ENCODE assay signal across 8 mouse cellular contexts in the genomic region with DNA sequence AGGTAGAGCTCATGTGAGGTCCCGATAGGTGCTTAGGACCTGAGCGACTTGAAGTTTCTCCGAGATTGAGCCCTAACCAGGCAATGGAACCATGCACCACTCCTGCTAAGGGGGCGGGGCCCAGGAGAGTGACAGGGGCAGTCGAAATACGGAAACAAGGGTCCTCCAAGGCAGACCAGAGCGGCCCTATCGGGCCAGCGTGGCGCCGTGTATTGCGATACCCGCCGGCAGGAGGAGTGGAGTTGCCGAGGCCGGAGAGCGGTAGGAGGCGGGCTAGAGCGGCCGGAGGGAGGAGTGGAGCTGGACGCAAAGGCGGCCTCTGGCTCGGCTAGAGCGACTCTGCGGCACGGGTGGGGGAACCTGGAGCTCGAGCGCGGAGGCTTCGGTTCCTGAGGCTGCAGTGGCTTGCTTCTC. TPM values are rescaled to one million over a fixed set of nuclear protein-coding genes. Genes with fewer than 3 reads are reported as not detected.
DNase-seq lines count a peak whose midpoint lies in the region; ATAC-seq lines count a peak whose summit lies in the region.

No protein-coding gene starts in this region.

- peaks cover 14 to 40% of the 10 kb centered on the region in 2 experiments; a peak in 3 of 4 replicates for H3K4me1 ChIP-seq in heart, embryonic 14.5 days (ENCODE audit: control insufficient read depth in 2 of 2, insufficient read depth in 2 of 2, low read length in 2 of 2)
- H3K4me1 ChIP-seq in liver, embryonic 13.5 days (replicated peaks): peaks cover 67% of the 10 kb centered on the region
- H3K4me1 ChIP-seq in stomach, embryonic 16.5 days (ENCODE audit: control insufficient read depth, insufficient read depth, low read length): peaks cover 36% of the 10 kb centered on the region

- peak overlapping the region; percentile 84 for H3K9ac ChIP-seq in heart, embryonic 14.5 days (ENCODE audit: low read length)
- peak overlapping the region; percentile 89 for H3K9ac ChIP-seq in liver, embryonic 13.5 days
- peak overlapping the region; percentile 87 for H3K9ac ChIP-seq in stomach, embryonic 16.5 days (ENCODE audit: low read length)

- no peaks in the 10 kb centered on the region for H3K9me3 ChIP-seq in heart, embryonic 14.5 days (ENCODE audit: control insufficient read depth, low read length)
- no peaks in the 10 kb centered on the region for H3K9me3 ChIP-seq in liver, embryonic 13.5 days (replicated peaks)
- H3K9me3 ChIP-seq in stomach, embryonic 16.5 days (replicated peaks; ENCODE audit: control insufficient read depth, low read length): no peaks in the 10 kb centered on the region

- H3K27ac ChIP-seq in heart, embryonic 14.5 days (replicated peaks in 1 of 2; ENCODE audit: control insufficient read depth in 1 of 2, insufficient read depth in 1 of 2, low read depth in 2 of 2, low read length in 2 of 2): peak overlapping the region; percentile 69 to 89
- peak overlapping the region; percentile 91 for H3K27ac ChIP-seq in liver, embryonic 13.5 days
- H3K27ac ChIP-seq in stomach, embryonic 16.5 days (ENCODE audit: low read length): peak overlapping the region; percentile 93

- peak overlapping the region; percentile 75 to 91 for H3K4me3 ChIP-seq in heart, embryonic 14.5 days (ENCODE audit: control insufficient read depth in 1 of 2, insufficient read depth in 1 of 2, low read depth in 1 of 2, low read length in 2 of 2)
- H3K4me3 ChIP-seq in liver, embryonic 13.5 days (replicated peaks): peak overlapping the region; percentile 78
- H3K4me3 ChIP-seq in stomach, embryonic 16.5 days (replicated peaks; ENCODE audit: low read length): peak overlapping the region; percentile 76

- peak; percentile 92 for DNase-seq in c-Kit-negative CD71-positive TER-119-positive erythroid progenitor cells, embryonic 14.5 days (ENCODE audit: low read depth, low spot score)
- peak; percentile 96 for DNase-seq in fibroblast of lung, adult 2 months (ENCODE audit: low read depth)
- DNase-seq in kidney, postnatal 14 days: peak; percentile 99
- peak; percentile 98 for DNase-seq in liver, embryonic 13.5 days
- peak; percentile 95 for DNase-seq in neural tube, embryonic 10.5 days (ENCODE audit: extremely low spot score, low spot score)

- peak; percentile 74 for ATAC-seq in CD4-positive, CD25-positive, alpha-beta regulatory T cell, adult 4 months
- peak; percentile 95 for ATAC-seq in heart, embryonic 14.5 days (ENCODE audit: insufficient number of reproducible peaks, insufficient read depth, low FRiP score, low read depth)
- peak; percentile 93 for ATAC-seq in liver, embryonic 13.5 days (ENCODE audit: low read depth)
- peak; percentile 98 for ATAC-seq in stomach, embryonic 16.5 days (ENCODE audit: insufficient read depth, low FRiP score)

- peak overlapping the region; percentile 80 for H3K4me2 ChIP-seq in heart, embryonic 14.5 days (ENCODE audit: low read length)
- peak overlapping the region; percentile 93 for H3K4me2 ChIP-seq in liver, embryonic 13.5 days
- H3K4me2 ChIP-seq in stomach, embryonic 16.5 days (ENCODE audit: low read depth, low read length): peak overlapping the region; percentile 91

- H3K27me3 ChIP-seq in heart, embryonic 14.5 days (ENCODE audit: control insufficient read depth, insufficient read depth, low read length): no peaks in the 10 kb centered on the region
- no peaks in the 10 kb centered on the region for H3K27me3 ChIP-seq in liver, embryonic 13.5 days
- H3K27me3 ChIP-seq in stomach, embryonic 16.5 days (ENCODE audit: control insufficient read depth, insufficient read depth, low read length): no peaks in the 10 kb centered on the region

- peaks cover 14% of the 10 kb centered on the region for H3K36me3 ChIP-seq in heart, embryonic 14.5 days (ENCODE audit: control insufficient read depth, insufficient read depth, low read length)
- H3K36me3 ChIP-seq in liver, embryonic 13.5 days: peaks cover 25% of the 10 kb centered on the region
- H3K36me3 ChIP-seq in stomach, embryonic 16.5 days (ENCODE audit: control insufficient read depth, insufficient read depth, low read length): no peaks in the 10 kb centered on the region

- under 1% methylated on average over 30 of the region's 30 CpGs for WGBS in heart, embryonic 14.5 days
- under 1% methylated on average over 30 of the region's 30 CpGs for WGBS in liver, embryonic 13.5 days (ENCODE audit: insufficient replicate concordance)
- 0% methylated on average over 30 of the region's 30 CpGs for WGBS in stomach, embryonic 16.5 days

RNA-seq across cellular contexts. Expression of a gene that starts 1.4 kb away (rescaled TPM):
- polyA plus RNA-seq in CD4-positive, CD25-positive, alpha-beta regulatory T cell, adult 4 months (2017; shearing (Covaris generic)): 100 to 1,000 TPM; 166 to 183 TPM
- 58.4 and 63.3 TPM in 2 replicates for polyA plus RNA-seq in heart, embryonic 14.5 days (2014; fragmentation: Nextera tagmentation; extraction: Ambion mirVana)
- polyA plus RNA-seq in liver, embryonic 13.5 days (2015; fragmentation: Nextera tagmentation; extraction: Ambion mirVana): 44.3 and 48.2 TPM in 2 replicates
- polyA plus RNA-seq in stomach, embryonic 16.5 days (2015; fragmentation: Nextera tagmentation; extraction: Ambion mirVana): 67.2 and 73.5 TPM in 2 replicates

RNA-seq across cellular contexts. Expression of a gene that starts 6.9 kb away (rescaled TPM):
- polyA plus RNA-seq in CD4-positive, CD25-positive, alpha-beta regulatory T cell, adult 4 months (2017; shearing (Covaris generic)): 10 to 100 TPM in 1 of 2 experiments, 1 to 10 TPM in 1; 2.2 to 28.9 TPM
- polyA plus RNA-seq in heart, embryonic 14.5 days (2014; fragmentation: Nextera tagmentation; extraction: Ambion mirVana): not detected in 2 replicates
- 0.51 and 0.61 TPM in 2 replicates for polyA plus RNA-seq in liver, embryonic 13.5 days (2015; fragmentation: Nextera tagmentation; extraction: Ambion mirVana)
- 2.0 and 2.3 TPM in 2 replicates for polyA plus RNA-seq in stomach, embryonic 16.5 days (2015; fragmentation: Nextera tagmentation; extraction: Ambion mirVana)

RNA-seq across cellular contexts. Expression of a gene that starts 19.9 kb away (rescaled TPM):
- polyA plus RNA-seq in CD4-positive, CD25-positive, alpha-beta regulatory T cell, adult 4 months (2017; shearing (Covaris generic)): over 10,000 TPM; 12,099 to 13,283 TPM
- polyA plus RNA-seq in heart, embryonic 14.5 days (2014; fragmentation: Nextera tagmentation; extraction: Ambion mirVana): 1,418 and 1,656 TPM in 2 replicates
- 1,483 and 1,612 TPM in 2 replicates for polyA plus RNA-seq in liver, embryonic 13.5 days (2015; fragmentation: Nextera tagmentation; extraction: Ambion mirVana)
- 2,107 and 2,375 TPM in 2 replicates for polyA plus RNA-seq in stomach, embryonic 16.5 days (2015; fragmentation: Nextera tagmentation; extraction: Ambion mirVana)

RNA-seq across cellular contexts. Expression of a gene that starts 34.2 kb away (rescaled TPM):
- polyA plus RNA-seq in CD4-positive, CD25-positive, alpha-beta regulatory T cell, adult 4 months (2017; shearing (Covaris generic)): not detected
- polyA plus RNA-seq in heart, embryonic 14.5 days (2014; fragmentation: Nextera tagmentation; extraction: Ambion mirVana): not detected in 2 replicates
- polyA plus RNA-seq in liver, embryonic 13.5 days (2015; fragmentation: Nextera tagmentation; extraction: Ambion mirVana): not detected in 2 replicates
- polyA plus RNA-seq in stomach, embryonic 16.5 days (2015; fragmentation: Nextera tagmentation; extraction: Ambion mirVana): not detected in 2 replicates

RNA-seq across cellular contexts. Expression of a gene that starts 34.3 kb away (rescaled TPM):
- not detected for polyA plus RNA-seq in CD4-positive, CD25-positive, alpha-beta regulatory T cell, adult 4 months (2017; shearing (Covaris generic))
- polyA plus RNA-seq in heart, embryonic 14.5 days (2014; fragmentation: Nextera tagmentation; extraction: Ambion mirVana): not detected in 2 replicates
- not detected in 2 replicates for polyA plus RNA-seq in liver, embryonic 13.5 days (2015; fragmentation: Nextera tagmentation; extraction: Ambion mirVana)
- polyA plus RNA-seq in stomach, embryonic 16.5 days (2015; fragmentation: Nextera tagmentation; extraction: Ambion mirVana): not detected in 2 replicates

Comparison
In these comparisons a context has a peak if more than half of its experiments do, and no peak if none do; other contexts are left out.
1. Peak in every context shown above with its lines: DNase-seq, ATAC-seq, H3K4me3 ChIP-seq and H3K27ac ChIP-seq.